Mouse (Mus musculus) ES-E14 (cell line): ENCODE results near the gene Emc9.

Experiments
- CHD2 ChIP-seq: IDR thresholded peaks from 2 replicates; pipeline ENCODE4 v1.6.1; 2014; ENCODE audit warnings: mild to moderate bottlenecking, low read depth, low read length, inconsistent platforms
- HCFC1 ChIP-seq: IDR thresholded peaks from 2 replicates; pipeline ENCODE4 v1.6.1; 2012; ENCODE audit warnings: low read length, inconsistent platforms, borderline replicate concordance; ENCODE audit not compliant: insufficient read depth
- MAFK ChIP-seq: IDR thresholded peaks from 2 replicates; pipeline ENCODE4 v1.6.1; 2014; ENCODE audit warnings: mild to moderate bottlenecking, low read depth, low read length, inconsistent platforms; ENCODE audit not compliant: insufficient read depth
- ZC3H11A ChIP-seq: IDR thresholded peaks from 2 replicates; pipeline ENCODE4 v1.6.1; 2012; ENCODE audit warnings: low read depth, mild to moderate bottlenecking, inconsistent platforms, low read length, borderline replicate concordance
- ZNF384 ChIP-seq: IDR thresholded peaks from 2 replicates; pipeline ENCODE4 v1.6.1; 2012; ENCODE audit warnings: low read depth, low read length, inconsistent platforms

DNA sequence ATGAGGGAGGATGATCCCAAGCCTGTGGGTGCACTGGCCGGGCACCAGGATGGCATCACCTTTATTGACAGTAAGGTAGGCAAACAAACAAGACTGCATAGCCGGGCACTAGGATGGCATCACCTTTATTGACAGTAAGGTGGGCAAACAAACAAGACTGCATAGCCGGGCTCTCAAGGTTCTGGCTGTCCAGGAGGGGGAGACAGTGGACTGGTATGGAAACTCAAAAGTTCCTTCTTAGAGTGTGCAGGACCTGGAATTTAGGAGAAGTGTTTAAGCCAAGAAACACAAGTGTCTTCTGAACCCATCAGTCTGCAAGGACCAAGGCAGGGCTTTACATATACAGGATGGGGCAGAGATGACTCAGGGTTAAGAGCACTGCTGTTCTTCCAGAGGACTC lies 19.4 kb downstream of the Emc9 start:
- TF ChIP-seq ZNF384 (no peak), HCFC1 (no peak), CHD2 (no peak), ZC3H11A (no peak), MAFK (no peak)
